Mouse (Mus musculus) limb, embryonic 13.5 days (tissue): ENCODE data around the gene Usp15. TPM values are rescaled to one million over a fixed set of nuclear protein-coding genes. Genes with fewer than 3 reads are reported as not detected.

Experiments used
- ATAC-seq: fragments of 200-750 bp; cut with Nextera tagmentation; 2 replicates; pipeline ENCODE4 v1.8.0; 2017; ENCODE audit warnings: low read depth, moderate number of reproducible peaks, moderate TSS enrichment; ENCODE audit not compliant: low FRiP score
- H3K27ac ChIP-seq: fragments of 300-500 bp; sonication (generic); 2 replicates; pipeline ENCODE4 v1.5.1; 2015; ENCODE audit warnings: inconsistent platforms, mild to moderate bottlenecking, moderate library complexity
- H3K27me3 ChIP-seq: fragments of 300-500 bp; sonication (generic); 2 replicates; pipeline ENCODE4 v1.6.1; 2015; ENCODE audit warnings: mild to moderate bottlenecking, inconsistent platforms
- H3K36me3 ChIP-seq: fragments of 300-500 bp; sonication (generic); 2 replicates; pipeline ENCODE4 v1.6.1; 2015; ENCODE audit warnings: inconsistent platforms, mild to moderate bottlenecking, moderate library complexity
- H3K4me1 ChIP-seq: fragments of 300-500 bp; sonication (generic); 2 replicates; pipeline ENCODE4 v1.6.1; 2015; ENCODE audit warnings: inconsistent platforms
- H3K4me2 ChIP-seq: fragments of 300-500 bp; sonication (generic); replicated peaks from 2 replicates; pipeline ENCODE4 v1.6.1; 2015; ENCODE audit warnings: inconsistent platforms, mild to moderate bottlenecking, moderate library complexity
- H3K4me3 ChIP-seq: fragments of 300-500 bp; sonication (generic); 2 replicates; pipeline ENCODE4 v1.5.1; 2015; ENCODE audit warnings: moderate library complexity, mild to moderate bottlenecking, inconsistent platforms
- H3K9ac ChIP-seq: fragments of 300-500 bp; sonication (generic); 2 replicates; pipeline ENCODE4 v1.6.1; 2015; ENCODE audit warnings: mild to moderate bottlenecking, inconsistent platforms
- H3K9me3 ChIP-seq: fragments of 300-500 bp; sonication (generic); 2 replicates; pipeline ENCODE4 v1.6.1; 2016; ENCODE audit warnings: inconsistent platforms
- WGBS: fragments of 180-500 bp; shearing (Covaris S2); methylation state at CpG from one replicate; pipeline ENCODE4 v1.1.7; 2015; 5-methylcytosine and 5-hydroxymethylcytosine counted together
- polyA plus RNA-seq: library from polyadenylated mRNA; unstranded; fragments of >200 nt; fragmentation: Nextera tagmentation; extraction: Ambion mirVana; gene quantifications from 2 replicates; pipeline ENCODE4 v1.2.1, GENCODE M21; 2015

Usp15 gene
- polyA plus RNA-seq, 1 experiment from 2014 or later = 64.0 TPM

GRCm38 (mm10) chr10:123092577-123092976 is 104.2 kb downstream of the Usp15 start:
- Histone ChIP-seq H3K4me2 (no peak overlapping the region), H3K36me3 (no peaks in the 10 kb centered on the region), H3K4me1 (no peaks in the 10 kb centered on the region), H3K27me3 (no peaks in the 10 kb centered on the region; the same call in 1 of the 2 replicates), H3K9ac (no peak overlapping the region), H3K9me3 (no peaks in the 10 kb centered on the region), H3K4me3 (no peak overlapping the region), H3K27ac (no peak overlapping the region)
- no peak for ATAC-seq
- 76% methylated on average over 3 of the region's 3 CpGs for WGBS

DNA sequence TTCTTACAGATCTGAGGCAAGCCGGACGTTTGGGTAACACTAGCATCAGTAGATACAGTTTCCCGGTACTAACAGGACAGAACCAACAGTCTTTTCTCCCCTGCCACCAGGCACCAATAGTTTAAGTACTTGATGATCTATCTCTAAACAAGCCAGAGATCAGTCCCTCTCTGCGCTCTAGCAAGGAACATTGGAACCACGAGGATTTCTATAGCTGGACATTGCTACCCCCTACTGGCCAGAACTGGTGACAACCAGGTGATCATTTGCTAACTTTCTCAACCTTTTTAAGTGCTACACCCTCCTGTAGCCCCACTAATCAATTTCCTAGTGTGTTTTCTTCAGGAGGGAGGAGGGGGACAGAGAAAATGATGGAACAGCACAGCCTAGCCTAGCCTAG is 105.1 kb downstream of the Usp15 start:
- no peak overlapping the region for H3K4me2 ChIP-seq
- peak; percentile 69 for ATAC-seq
- H3K27ac ChIP-seq = no peak overlapping the region

DNA sequence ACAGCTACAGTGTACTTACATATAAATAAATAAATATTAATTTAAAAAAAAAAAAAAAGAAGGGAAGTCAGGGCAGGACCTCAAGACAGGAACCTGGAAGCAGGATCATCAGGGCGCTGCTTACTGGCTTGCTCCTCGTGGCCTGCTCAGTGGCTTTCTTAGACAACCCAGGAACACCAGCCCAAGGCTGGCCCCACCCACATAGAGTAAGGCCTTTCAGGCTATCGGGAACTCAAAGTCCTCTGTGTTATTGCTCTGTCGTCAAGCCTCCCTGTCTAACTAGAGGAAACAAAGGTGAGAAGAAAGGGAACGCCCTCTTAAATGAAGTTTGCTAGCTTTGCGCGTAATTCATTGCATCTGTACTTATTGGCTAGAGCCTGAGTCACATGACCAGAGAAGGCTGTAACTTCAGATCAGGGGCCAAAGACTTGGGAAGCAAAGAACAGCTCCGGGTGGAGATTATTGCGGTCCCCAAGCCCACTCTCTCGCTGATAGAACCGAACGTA is 107.3 kb downstream of the Usp15 start:
- ATAC-seq = no peak
- Histone ChIP-seq H3K36me3 (no peaks in the 10 kb centered on the region), H3K9me3 (no peaks in the 10 kb centered on the region), H3K9ac (no peak overlapping the region), H3K4me3 (no peak overlapping the region), H3K4me2 (no peak overlapping the region), H3K27me3 (no peaks in the 10 kb centered on the region; the same call in 1 of the 2 replicates), H3K4me1 (peaks cover 9% of the 10 kb centered on the region), H3K27ac (no peak overlapping the region)
- 81% methylated on average over 12 of the region's 12 CpGs for WGBS

More for the DNA sequence above, 105.1 kb downstream of the Usp15 start:
- WGBS = 29% methylated on average over 5 of the region's 5 CpGs
- no peaks in the 10 kb centered on the region for H3K4me1 ChIP-seq
- H3K4me3 ChIP-seq = no peak overlapping the region
- H3K9ac ChIP-seq = no peak overlapping the region
- H3K36me3 ChIP-seq = no peaks in the 10 kb centered on the region
- no peaks in the 10 kb centered on the region for H3K9me3 ChIP-seq
- H3K27me3 ChIP-seq = no peaks in the 10 kb centered on the region; the same call in 1 of the 2 replicates

- Histone ChIP-seq H3K9me3 (no peaks in the 10 kb centered on the region), H3K9ac (no peak overlapping the region), H3K4me3 (no peak overlapping the region), H3K4me1 (peaks cover 12% of the 10 kb centered on the region), H3K36me3 (no peaks in the 10 kb centered on the region), H3K4me2 (no peak overlapping the region), H3K27ac (no peak overlapping the region), H3K27me3 (no peaks in the 10 kb centered on the region)
- no peak for ATAC-seq
- WGBS = 82% methylated on average over 2 of the region's 2 CpGs
Measured at GRCm38 (mm10) chr10:123086847-123087246, 109.9 kb downstream of the Usp15 start.

DNA sequence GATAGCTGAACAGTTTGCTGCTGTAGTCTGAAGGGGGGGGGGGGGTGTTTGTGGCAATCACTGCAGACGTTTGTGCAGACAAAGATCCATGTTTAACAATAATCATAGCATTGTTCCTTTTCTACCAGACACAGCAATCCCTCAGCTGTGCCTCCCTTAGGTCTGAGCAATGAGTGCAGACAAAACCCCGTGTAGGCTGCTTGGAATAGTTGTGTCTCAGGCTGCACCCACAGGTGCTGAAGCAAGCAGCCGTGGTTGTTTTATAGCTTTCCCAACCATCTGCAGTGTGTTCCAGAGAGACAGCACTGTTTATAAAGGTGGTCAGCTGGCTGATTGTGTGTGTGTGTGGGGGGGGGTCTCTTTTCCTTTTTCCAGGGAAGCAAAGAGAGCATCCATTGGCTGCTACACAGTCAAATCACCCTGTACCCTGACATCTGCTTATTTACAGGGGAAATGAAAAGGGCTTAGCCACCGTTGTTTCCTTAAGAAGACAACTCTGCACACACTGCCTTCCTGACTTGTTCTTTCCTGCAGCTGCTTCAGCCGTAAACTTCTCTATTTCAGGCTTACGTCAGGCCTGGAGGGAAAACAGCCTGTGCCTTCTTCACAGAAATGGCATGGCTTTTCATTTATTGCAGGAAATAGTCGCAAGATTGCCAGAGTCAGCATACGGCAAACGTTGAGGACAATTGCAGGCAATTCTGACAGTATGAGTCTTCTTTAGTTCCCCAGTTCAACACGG is 111.7 kb downstream of the Usp15 start:
- Histone ChIP-seq H3K9ac (peak overlapping the region; percentile 50; the same call in 1 of the 2 replicates), H3K27me3 (no peaks in the 10 kb centered on the region), H3K9me3 (no peaks in the 10 kb centered on the region), H3K36me3 (no peaks in the 10 kb centered on the region), H3K4me2 (no peak overlapping the region), H3K4me1 (peaks cover 12% of the 10 kb centered on the region), H3K4me3 (no peak overlapping the region), H3K27ac (no peak overlapping the region)
- no peak for ATAC-seq
- 24% methylated on average over 10 of the region's 10 CpGs for WGBS

- Histone ChIP-seq H3K9me3 (no peaks in the 10 kb centered on the region), H3K27me3 (no peaks in the 10 kb centered on the region), H3K4me2 (no peak overlapping the region), H3K9ac (no peak overlapping the region), H3K4me3 (no peak overlapping the region), H3K4me1 (peaks cover 12% of the 10 kb centered on the region), H3K36me3 (no peaks in the 10 kb centered on the region), H3K27ac (no peak overlapping the region)
- ATAC-seq = no peak
- WGBS = 52% methylated on average over 9 of the region's 9 CpGs
Measured at GRCm38 (mm10) chr10:123084307-123084706, 112.5 kb downstream of the Usp15 start.

- under 1% methylated on average over 58 of the region's 58 CpGs for WGBS
- peak within 1 kb of the TSS; percentile 99 for H3K4me3 ChIP-seq
- H3K27ac ChIP-seq = peak within 1 kb of the TSS; percentile 70
- H3K27me3 ChIP-seq = no peaks in the 10 kb centered on the region
- peaks cover 16% of the 10 kb centered on the region for H3K36me3 ChIP-seq
- peak within 1 kb of the TSS; percentile 93 for H3K9ac ChIP-seq
- H3K9me3 ChIP-seq = no peaks in the 10 kb centered on the region; the same call in 1 of the 2 replicates
- peak; percentile 99 for ATAC-seq
- H3K4me1 ChIP-seq = peaks cover 21% of the 10 kb centered on the region
- peak within 1 kb of the TSS; percentile 83 for H3K4me2 ChIP-seq
Measured at GRCm38 (mm10) chr10:123076245-123077023, 120.4 kb downstream of the Usp15 start, which contains the start of gene Mon2. Gene Mon2 (minus strand): TSS chr10:123076505.

GRCm38 (mm10) chr10:123075751-123076242 is 121.0 kb downstream of the Usp15 start:
- Histone ChIP-seq H3K4me3 (peak overlapping the region; percentile 99), H3K27ac (peak overlapping the region; percentile 70), H3K4me1 (peaks cover 21% of the 10 kb centered on the region), H3K9ac (peak overlapping the region; percentile 93), H3K36me3 (peaks cover 16% of the 10 kb centered on the region), H3K27me3 (no peaks in the 10 kb centered on the region), H3K4me2 (peak overlapping the region; percentile 83), H3K9me3 (no peaks in the 10 kb centered on the region; the same call in 1 of the 2 replicates)
- 1% methylated on average over 30 of the region's 48 CpGs for WGBS
- ATAC-seq = peak; percentile 62; the same call in 1 of the 2 replicates

- no peak for ATAC-seq
- no peak overlapping the region for H3K9ac ChIP-seq
- H3K36me3 ChIP-seq = peaks cover 29% of the 10 kb centered on the region
- 90% methylated on average over 2 of the region's 2 CpGs for WGBS
- H3K4me1 ChIP-seq = peaks cover 19% of the 10 kb centered on the region
- no peaks in the 10 kb centered on the region for H3K27me3 ChIP-seq
- H3K9me3 ChIP-seq = peaks cover 7% of the 10 kb centered on the region; the same call in 1 of the 2 replicates
- H3K27ac ChIP-seq = no peak overlapping the region
- no peak overlapping the region for H3K4me3 ChIP-seq
- no peak overlapping the region for H3K4me2 ChIP-seq
Measured at GRCm38 (mm10) chr10:123071997-123072396, 124.8 kb downstream of the Usp15 start.

DNA sequence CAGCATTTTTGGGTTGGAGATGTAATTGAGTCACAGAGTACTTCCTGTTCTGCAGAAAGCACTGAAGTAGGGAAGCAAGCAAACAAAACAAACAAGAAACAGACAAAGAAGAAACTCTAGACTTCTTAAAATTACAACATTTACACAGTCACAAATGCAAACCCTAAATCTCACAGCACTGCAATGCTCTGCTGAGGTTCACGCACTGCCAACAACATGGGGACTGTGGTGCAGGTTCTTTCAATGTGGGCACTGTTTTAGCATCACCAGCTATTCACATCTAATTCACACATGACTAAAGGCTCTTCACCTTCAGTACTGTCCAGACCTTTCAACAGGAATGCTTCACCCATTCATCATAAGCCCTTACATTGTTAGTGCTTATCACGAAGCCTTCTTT is 133.8 kb downstream of the Usp15 start:
- H3K9ac ChIP-seq = no peak overlapping the region

DNA sequence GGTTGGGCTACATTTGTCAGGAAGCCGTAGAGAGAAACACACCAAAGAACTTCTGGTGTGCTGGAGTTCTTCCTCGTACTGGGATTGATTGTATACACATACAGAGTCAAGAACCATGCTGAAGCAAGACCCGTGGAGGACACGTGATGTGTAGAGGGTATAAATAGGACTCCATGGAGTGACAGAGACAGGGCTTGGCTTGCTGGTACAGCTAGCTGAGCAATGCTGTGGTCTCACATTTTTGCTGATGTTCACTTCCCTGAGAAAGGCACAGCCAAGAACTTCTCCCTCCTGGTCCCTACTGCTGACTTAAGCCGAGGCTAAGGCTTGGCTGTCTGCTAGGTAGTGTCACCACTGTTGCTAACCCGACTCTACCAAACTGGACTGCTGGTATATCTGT is 136.0 kb downstream of the Usp15 start:
- no peak overlapping the region for H3K4me3 ChIP-seq
- H3K36me3 ChIP-seq = peaks cover 14% of the 10 kb centered on the region
- no peak overlapping the region for H3K4me2 ChIP-seq
- no peak overlapping the region for H3K9ac ChIP-seq
- WGBS = 93% methylated on average over 6 of the region's 6 CpGs
- no peaks in the 10 kb centered on the region for H3K4me1 ChIP-seq
- no peaks in the 10 kb centered on the region for H3K27me3 ChIP-seq
- no peaks in the 10 kb centered on the region for H3K9me3 ChIP-seq
- ATAC-seq = no peak
- H3K27ac ChIP-seq = no peak overlapping the region

More for the DNA sequence above, 133.8 kb downstream of the Usp15 start:
- WGBS = 96% methylated on average over 2 of the region's 2 CpGs
- Histone ChIP-seq H3K36me3 (peaks cover 8% of the 10 kb centered on the region), H3K4me2 (no peak overlapping the region), H3K9me3 (no peaks in the 10 kb centered on the region), H3K27ac (no peak overlapping the region), H3K4me1 (no peaks in the 10 kb centered on the region), H3K27me3 (no peaks in the 10 kb centered on the region), H3K4me3 (no peak overlapping the region)
- no peak for ATAC-seq

- 86% methylated on average over 1 of the region's 1 CpGs for WGBS
Measured at GRCm38 (mm10) chr10:123057082-123057481, 139.7 kb downstream of the Usp15 start.

More at GRCm38 (mm10) chr10:123057082-123057481, 139.7 kb downstream of the Usp15 start:
- no peaks in the 10 kb centered on the region for H3K4me1 ChIP-seq
- H3K9ac ChIP-seq = no peak overlapping the region
- no peak overlapping the region for H3K4me3 ChIP-seq
- no peak overlapping the region for H3K4me2 ChIP-seq
- H3K27me3 ChIP-seq = no peaks in the 10 kb centered on the region
- no peak overlapping the region for H3K27ac ChIP-seq
- H3K9me3 ChIP-seq = no peaks in the 10 kb centered on the region
- peaks cover 20% of the 10 kb centered on the region for H3K36me3 ChIP-seq
- ATAC-seq = no peak
